Mouse (Mus musculus): ENCODE data around the gene Gli1. TPM values are rescaled to one million over a fixed set of nuclear protein-coding genes. Genes with fewer than 3 reads are reported as not detected.
"Not testable (repeated sequence)": the region's sequence is repeated elsewhere in the genome, so short reads cannot be mapped to it uniquely, and the experiment has no call there.

Gene Gli1
- polyA plus RNA-seq, 1 experiment: not detected

DNA sequence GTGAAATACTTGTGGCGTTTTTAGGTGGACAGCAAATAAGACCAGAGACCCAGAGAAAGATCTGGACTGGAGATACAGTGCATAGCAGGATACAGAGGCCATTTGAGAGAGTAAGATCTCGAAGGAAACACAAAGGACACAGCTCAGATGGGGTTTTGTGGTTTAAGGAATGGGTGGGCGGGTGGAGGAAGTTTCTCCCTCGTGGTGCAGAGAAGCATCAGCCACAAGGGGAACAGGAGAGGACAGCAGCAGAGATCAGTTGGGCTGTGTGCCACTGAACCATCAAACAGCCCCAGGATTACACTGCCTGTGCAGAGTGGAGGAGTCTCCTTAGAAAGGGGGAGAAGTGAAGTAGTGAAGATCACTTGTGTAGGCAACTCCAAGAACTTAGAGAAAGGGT lies 23.8 kb downstream of the Gli1 start:
- H3K4me1 ChIP-seq (ENCODE audit: control insufficient read depth): peaks cover 29% of the 10 kb centered on the region
- no peaks in the 10 kb centered on the region for H3K9me3 ChIP-seq (ENCODE audit: control insufficient read depth, low read length)
- peaks cover 5% of the 10 kb centered on the region; the same call in 1 of the 2 replicates for H3K27me3 ChIP-seq (ENCODE audit: control insufficient read depth)
- TF ChIP-seq GATA1 (IDR thresholded peaks at IDR 0.05; ENCODE audit: low read length): no peak
- H3K36me3 ChIP-seq (ENCODE audit: control insufficient read depth): no peaks in the 10 kb centered on the region
- no peak overlapping the region for H3K4me3 ChIP-seq (replicated peaks)

DNA sequence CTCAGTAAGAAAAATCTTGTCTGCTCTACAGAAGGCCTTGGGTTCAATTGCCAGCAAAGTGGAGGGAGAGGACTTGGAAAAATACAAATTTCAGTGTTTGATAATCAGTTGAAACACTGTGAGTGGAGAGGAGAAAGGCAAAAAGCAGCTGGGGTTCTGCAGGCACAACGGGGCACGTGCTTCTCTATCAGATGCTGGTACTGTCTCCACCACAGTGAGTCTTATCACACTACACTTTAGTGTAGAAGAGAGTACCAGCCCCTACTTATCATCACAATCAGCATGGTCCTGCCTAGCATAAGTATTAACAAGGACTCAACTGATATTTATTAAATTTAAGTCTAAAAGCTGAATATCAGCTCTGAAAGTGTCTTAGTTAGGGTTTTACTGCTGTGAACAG lies 24.5 kb downstream of the Gli1 start:
- no peaks in the 10 kb centered on the region for H3K9me3 ChIP-seq (ENCODE audit: control insufficient read depth, low read length)
- H3K36me3 ChIP-seq (ENCODE audit: control insufficient read depth): no peaks in the 10 kb centered on the region
- TF ChIP-seq GATA1 (IDR thresholded peaks at IDR 0.05; ENCODE audit: low read length): no peak
- peaks cover 35% of the 10 kb centered on the region for H3K4me1 ChIP-seq (ENCODE audit: control insufficient read depth)
- H3K4me3 ChIP-seq (replicated peaks): no peak overlapping the region
- peaks cover 4% of the 10 kb centered on the region; the same call in 1 of the 2 replicates for H3K27me3 ChIP-seq (ENCODE audit: control insufficient read depth)

DNA sequence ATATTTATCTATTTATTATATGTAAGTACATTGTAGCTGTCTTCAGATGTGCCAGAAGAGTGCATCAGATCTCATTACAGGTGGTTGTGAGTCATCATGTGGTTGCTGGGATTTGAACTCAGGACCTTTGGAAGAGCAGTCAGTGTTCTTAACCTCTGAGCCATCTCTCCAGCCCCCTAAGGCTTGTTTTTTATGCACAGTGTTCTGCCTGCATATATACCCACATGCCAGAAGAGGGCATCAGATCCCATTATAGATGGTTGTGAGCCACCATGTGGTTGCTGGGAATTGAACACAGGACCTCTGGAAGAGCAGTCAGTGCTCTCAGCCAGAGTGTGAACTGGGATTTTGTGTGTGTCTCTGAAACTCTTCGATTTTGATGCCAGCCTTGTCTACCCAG lies 26.8 kb downstream of the Gli1 start:
- H3K4me3 ChIP-seq (replicated peaks); H3K9me3 ChIP-seq (ENCODE audit: control insufficient read depth, low read length); H3K27me3 ChIP-seq (ENCODE audit: control insufficient read depth); H3K36me3 ChIP-seq (ENCODE audit: control insufficient read depth): not testable (repeated sequence)
- H3K4me1 ChIP-seq (ENCODE audit: control insufficient read depth): peaks cover 49% of the 10 kb centered on the region

DNA sequence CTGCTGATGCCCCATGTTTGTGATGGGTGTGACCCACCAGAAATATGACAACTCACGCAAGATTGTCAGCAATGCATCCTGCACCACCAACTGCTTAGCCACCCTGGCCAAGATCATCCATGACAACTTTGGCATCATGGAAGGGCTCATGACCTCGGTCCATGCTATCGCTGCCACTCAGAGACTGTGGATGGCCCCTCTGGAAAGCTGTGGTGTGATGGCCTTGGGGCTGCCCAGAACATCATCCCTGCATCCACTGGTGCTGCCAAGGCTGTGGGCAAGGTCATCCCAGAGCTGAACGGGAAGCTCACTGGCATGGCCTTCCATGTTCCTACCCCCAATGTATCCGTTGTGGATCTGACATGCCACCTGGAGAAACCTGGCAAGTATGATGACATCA lies 28.3 kb downstream of the Gli1 start:
- Histone ChIP-seq H3K36me3 (ENCODE audit: control insufficient read depth) (peaks cover 19% of the 10 kb centered on the region), H3K4me1 (ENCODE audit: control insufficient read depth) (peaks cover 59% of the 10 kb centered on the region)
- not testable (repeated sequence) for H3K9me3 ChIP-seq (ENCODE audit: control insufficient read depth, low read length); H3K27me3 ChIP-seq (ENCODE audit: control insufficient read depth); H3K4me3 ChIP-seq (replicated peaks)

DNA sequence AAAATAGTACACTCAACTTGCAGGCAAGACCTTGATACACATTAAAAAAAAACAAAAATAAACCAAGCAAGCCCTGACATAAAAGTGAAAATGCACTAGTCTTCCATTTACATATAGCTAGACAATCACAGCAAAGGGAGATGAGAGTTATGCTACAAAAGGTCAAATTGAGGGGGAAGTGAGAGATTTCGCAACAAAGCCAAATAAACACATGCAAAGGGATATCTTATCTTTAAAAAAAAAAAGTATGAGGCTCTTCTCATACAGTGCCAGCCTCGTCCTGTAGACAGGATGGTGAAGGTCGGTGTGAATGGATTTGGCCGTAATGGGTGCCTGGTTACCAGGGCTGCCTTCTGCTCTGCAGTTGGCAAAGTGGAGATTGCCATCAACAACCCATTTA lies 28.9 kb downstream of the Gli1 start:
- TF ChIP-seq TAL1 (IDR thresholded peaks at IDR 0.05; ENCODE audit: low read length): no peak
- TF ChIP-seq GATA1 (IDR thresholded peaks at IDR 0.05; ENCODE audit: low read length): no peak
- Histone ChIP-seq H3K4me1 (ENCODE audit: control insufficient read depth) (peaks cover 56% of the 10 kb centered on the region), H3K36me3 (ENCODE audit: control insufficient read depth) (peaks cover 25% of the 10 kb centered on the region), H3K27me3 (ENCODE audit: control insufficient read depth) (no peaks in the 10 kb centered on the region), H3K9me3 (ENCODE audit: control insufficient read depth, low read length) (no peaks in the 10 kb centered on the region), H3K4me3 (replicated peaks) (peak overlapping the region; percentile 95)

DNA sequence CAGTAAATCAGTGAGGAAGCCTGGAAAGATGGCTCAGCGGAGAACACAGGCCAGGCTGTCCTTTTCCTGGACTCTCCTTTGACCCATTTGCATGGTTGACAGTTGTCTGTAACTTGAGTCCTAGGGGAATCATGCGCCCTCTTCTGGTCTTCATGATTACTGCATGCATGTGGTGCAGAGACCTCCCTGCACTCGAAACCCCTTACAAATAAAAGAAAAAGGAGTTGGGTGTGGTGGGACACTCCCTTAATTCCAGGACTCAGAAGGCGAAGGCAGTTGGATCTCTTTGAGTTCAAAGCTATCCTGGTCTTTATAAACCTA lies 29.5 kb downstream of the Gli1 start:
- Histone ChIP-seq H3K4me3 (replicated peaks) (peak overlapping the region; percentile 95), H3K27me3 (ENCODE audit: control insufficient read depth) (no peaks in the 10 kb centered on the region), H3K4me1 (ENCODE audit: control insufficient read depth) (peaks cover 51% of the 10 kb centered on the region), H3K36me3 (ENCODE audit: control insufficient read depth) (peaks cover 31% of the 10 kb centered on the region), H3K9me3 (ENCODE audit: control insufficient read depth, low read length) (no peaks in the 10 kb centered on the region)
- TF ChIP-seq TAL1 (IDR thresholded peaks at IDR 0.05; ENCODE audit: low read length) (no peak), GATA1 (IDR thresholded peaks at IDR 0.05; ENCODE audit: low read length) (no peak)

DNA sequence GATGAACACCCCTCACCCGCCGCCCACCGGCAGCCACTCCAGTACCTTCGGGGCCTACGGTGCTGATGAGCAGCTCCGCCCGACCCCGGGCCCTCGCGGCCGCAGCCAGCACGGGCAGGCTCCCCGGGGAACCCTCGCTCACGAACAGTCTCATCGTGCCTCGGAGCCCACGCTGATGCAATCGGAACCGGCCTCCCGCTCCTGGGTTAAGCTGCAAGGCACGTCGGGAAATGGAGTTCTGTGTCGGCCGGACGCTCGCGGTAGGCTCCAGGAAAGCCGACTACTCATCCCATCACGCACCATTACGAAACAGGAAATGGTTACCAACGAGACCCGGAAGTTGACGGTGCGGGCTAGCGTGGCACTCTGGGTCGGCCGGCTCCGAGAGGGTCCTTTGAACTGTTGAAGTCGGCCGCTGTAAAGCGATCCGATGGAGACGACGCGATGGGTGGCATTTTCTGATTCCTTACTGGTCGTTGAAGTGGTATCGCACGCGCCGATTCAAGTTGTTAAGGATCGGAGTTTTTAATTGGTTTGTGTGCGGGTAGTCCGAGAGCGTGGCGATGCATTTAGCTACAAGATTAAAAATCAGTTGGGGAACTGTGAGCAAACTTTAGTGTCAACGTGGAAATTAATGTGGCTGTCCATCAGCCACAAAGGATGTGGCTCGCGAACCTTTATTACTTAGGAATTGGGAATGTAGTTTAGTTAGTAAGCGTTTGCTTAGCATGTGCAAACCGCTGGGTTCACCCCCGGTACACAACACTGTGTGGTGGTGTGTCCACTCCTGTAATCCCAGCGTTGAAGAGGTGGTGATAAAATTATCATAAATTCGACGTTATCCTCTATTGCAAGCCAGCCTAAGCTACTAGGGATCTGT lies 30.1 kb downstream of the Gli1 start, which contains the start of gene Mars:
Gene Mars, minus strand, starts transcription at position 311 of the 880 bp plus-strand sequence.
- Histone ChIP-seq H3K4me3 (replicated peaks) (peak within 1 kb of the TSS; percentile 95), H3K27me3 (ENCODE audit: control insufficient read depth) (no peaks in the 10 kb centered on the region), H3K36me3 (ENCODE audit: control insufficient read depth) (peaks cover 37% of the 10 kb centered on the region), H3K9me3 (ENCODE audit: control insufficient read depth, low read length) (no peaks in the 10 kb centered on the region), H3K4me1 (ENCODE audit: control insufficient read depth) (peaks cover 47% of the 10 kb centered on the region)
- TF ChIP-seq TAL1 (IDR thresholded peaks at IDR 0.05; ENCODE audit: low read length): no peak
- TF ChIP-seq GATA1 (IDR thresholded peaks at IDR 0.05; ENCODE audit: low read length): no peak

DNA sequence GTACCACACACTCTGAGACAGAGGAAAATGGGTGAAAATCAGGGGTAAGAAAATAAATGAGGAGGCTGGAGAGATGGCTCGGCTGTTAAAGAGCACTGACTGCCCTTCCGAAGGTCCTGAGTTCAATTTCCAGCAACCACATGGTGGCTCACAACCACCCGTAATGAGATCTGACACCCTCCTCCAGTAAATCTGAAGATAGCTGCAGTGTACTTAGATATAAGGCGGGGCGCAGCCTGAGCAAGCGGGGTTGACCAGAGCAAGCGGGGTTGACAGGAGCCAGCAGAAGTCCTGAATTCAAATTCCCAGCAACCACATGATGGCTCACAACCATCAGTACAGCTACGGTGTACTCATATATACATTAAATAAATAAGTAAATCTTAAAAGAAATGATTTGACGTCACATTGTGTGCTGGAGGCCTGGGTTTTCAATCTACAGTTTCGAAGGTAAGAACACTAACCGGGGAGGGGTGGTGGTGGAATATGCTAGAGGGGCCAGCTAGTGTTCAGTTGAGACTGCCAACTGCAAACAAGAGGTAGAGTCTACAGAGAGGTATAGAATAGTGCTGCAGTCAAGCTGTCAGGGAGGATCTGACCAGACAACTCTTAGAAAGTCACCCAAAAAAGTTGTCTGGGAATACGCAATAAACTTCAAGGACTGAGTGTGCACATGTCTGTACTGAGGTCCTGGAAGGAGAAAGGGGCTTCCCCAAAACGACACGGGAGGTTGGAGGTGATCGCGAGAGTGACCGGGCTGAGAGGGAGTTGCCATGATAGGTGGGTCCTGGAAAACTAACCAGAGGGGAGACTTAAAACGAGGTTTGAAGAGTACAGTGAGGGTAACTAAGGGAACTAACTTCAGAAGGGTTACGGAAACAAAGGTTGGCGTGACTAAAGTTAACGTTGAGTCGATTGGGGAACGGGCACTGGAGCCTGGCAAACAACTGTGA lies 31.0 kb downstream of the Gli1 start:
- Histone ChIP-seq H3K9me3 (ENCODE audit: control insufficient read depth, low read length) (no peaks in the 10 kb centered on the region), H3K27me3 (ENCODE audit: control insufficient read depth) (no peaks in the 10 kb centered on the region), H3K4me1 (ENCODE audit: control insufficient read depth) (peaks cover 44% of the 10 kb centered on the region), H3K36me3 (ENCODE audit: control insufficient read depth) (peaks cover 46% of the 10 kb centered on the region), H3K4me3 (replicated peaks) (peak overlapping the region; percentile 95)
- no peak for TF ChIP-seq TAL1 (IDR thresholded peaks at IDR 0.05; ENCODE audit: low read length)
- no peak for TF ChIP-seq GATA1 (IDR thresholded peaks at IDR 0.05; ENCODE audit: low read length)

DNA sequence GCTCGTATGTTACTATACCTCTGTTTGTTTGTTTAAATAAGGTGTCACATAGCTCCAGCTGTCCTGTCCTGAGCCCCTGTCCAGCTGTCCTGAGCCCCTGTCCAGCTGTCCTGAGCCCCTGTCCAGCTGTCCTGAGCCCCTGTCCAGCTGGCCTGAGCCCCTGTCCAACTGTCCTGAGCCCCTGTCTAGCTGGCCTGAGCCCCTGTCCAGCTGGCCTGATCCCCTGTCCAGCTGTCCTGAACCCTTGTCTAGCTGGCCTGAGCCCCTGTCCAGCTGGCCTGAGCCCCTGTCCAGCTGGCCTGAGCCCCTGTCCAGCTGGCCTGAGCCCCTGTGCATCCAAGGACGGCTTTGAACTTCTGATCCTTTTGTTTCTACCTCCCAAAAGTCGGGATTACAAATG lies 32.6 kb downstream of the Gli1 start:
- not testable (repeated sequence) for H3K27me3 ChIP-seq (ENCODE audit: control insufficient read depth); H3K9me3 ChIP-seq (ENCODE audit: control insufficient read depth, low read length); H3K4me3 ChIP-seq (replicated peaks)
- H3K36me3 ChIP-seq (ENCODE audit: control insufficient read depth): peaks cover 62% of the 10 kb centered on the region
- peaks cover 50% of the 10 kb centered on the region for H3K4me1 ChIP-seq (ENCODE audit: control insufficient read depth)
